Mouse (Mus musculus) lung, embryonic 14.5 days (tissue): Measurements from ENCODE around the gene Cacng8. TPM values are rescaled to one million over a fixed set of nuclear protein-coding genes. Genes with fewer than 3 reads are reported as not detected.
A peak's percentile ranks its signal among the peaks of the same experiment; 100 is the strongest.

Experiments
- ATAC-seq: fragments of 200-750 bp; cut with Nextera tagmentation; 2 replicates; pipeline ENCODE4 v1.8.0; 2017; ENCODE audit warnings: mild to moderate bottlenecking, moderate TSS enrichment, moderate library complexity; ENCODE audit not compliant: insufficient read depth
- DNase-seq: peaks from one replicate; pipeline ENCODE4 v3.0.0-alpha.2; 2015
- H3K27ac ChIP-seq: fragments of 300-500 bp; sonication (generic); 2 replicates; pipeline ENCODE4 v1.5.1; 2014; ENCODE audit warnings: low read depth, mild to moderate bottlenecking, moderate library complexity
- H3K27me3 ChIP-seq: fragments of 300-500 bp; sonication (generic); 2 replicates; pipeline ENCODE4 v1.6.1; 2014; ENCODE audit warnings: low read length, control low read depth; ENCODE audit not compliant: insufficient read depth
- H3K36me3 ChIP-seq: fragments of 300-500 bp; sonication (generic); 2 replicates; pipeline ENCODE4 v1.6.1; 2014; ENCODE audit warnings: control low read depth; ENCODE audit not compliant: insufficient read depth
- H3K4me1 ChIP-seq: fragments of 300-500 bp; sonication (generic); 2 replicates; pipeline ENCODE4 v1.6.1; 2014; ENCODE audit warnings: antibody characterized with exemption, control low read depth; ENCODE audit not compliant: insufficient read depth
- H3K4me2 ChIP-seq: fragments of 300-500 bp; sonication (generic); 2 replicates; pipeline ENCODE4 v1.6.1; 2014; ENCODE audit warnings: mild to moderate bottlenecking
- H3K4me3 ChIP-seq: fragments of 300-500 bp; sonication (generic); 2 replicates; pipeline ENCODE4 v1.5.1; 2014; ENCODE audit warnings: low read depth, low read length
- H3K9ac ChIP-seq: fragments of 300-500 bp; sonication (generic); 2 replicates; pipeline ENCODE4 v1.6.1; 2014
- H3K9me3 ChIP-seq: fragments of 300-500 bp; sonication (generic); 2 replicates; pipeline ENCODE4 v1.6.1; 2016; ENCODE audit warnings: low read depth, low read length, control low read depth
- CTCF ChIP-seq: IDR thresholded peaks from 2 replicates; pipeline ENCODE4 v1.5.1; 2016; ENCODE audit warnings: antibody characterized with exemption, low read depth
- WGBS: fragments of 180-500 bp; shearing (Covaris S2); extraction: QIAGEN DNeasy Blood & Tissue Kit; methylation state at CpG from one replicate; pipeline ENCODE4 v1.1.7; 2014; 5-methylcytosine and 5-hydroxymethylcytosine counted together
- polyA plus RNA-seq: library from polyadenylated mRNA; unstranded; fragments of >200 nt; fragmentation: Nextera tagmentation; extraction: Ambion mirVana; gene quantifications from 2 replicates; pipeline ENCODE4 v1.2.1, GENCODE M21; 2014

Cacng8 gene
- polyA plus RNA-seq, 1 experiment from 2014 or later: 4.8 TPM

DNA sequence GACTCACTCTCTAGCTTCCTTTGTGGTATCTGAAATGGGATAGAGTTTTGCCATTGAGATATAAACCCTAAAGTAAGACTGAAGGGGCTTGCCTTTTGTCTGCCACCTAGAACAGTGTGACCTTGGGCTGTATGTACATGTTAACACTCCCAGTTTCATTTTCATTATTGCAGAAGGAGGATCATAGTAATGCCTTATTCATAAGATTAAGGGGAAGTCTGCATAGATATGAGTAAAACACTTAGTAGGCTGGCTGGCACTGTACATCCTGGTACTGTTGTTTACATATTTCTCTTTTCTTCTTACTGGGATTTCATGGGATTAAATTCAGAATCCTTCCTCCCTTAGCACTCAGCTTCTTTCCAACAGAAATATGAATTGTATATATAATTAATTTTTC is 9.5 kb downstream of the Cacng8 start:
- no peaks in the 10 kb centered on the region for H3K4me1 ChIP-seq
- no peaks in the 10 kb centered on the region for H3K36me3 ChIP-seq
- no peak for DNase-seq
- no peak overlapping the region for H3K4me3 ChIP-seq
- no peak for ATAC-seq
- H3K27me3 ChIP-seq: no peaks in the 10 kb centered on the region
- no peaks in the 10 kb centered on the region for H3K9me3 ChIP-seq
- no peak for TF ChIP-seq CTCF
- no peak overlapping the region for H3K9ac ChIP-seq
- H3K27ac ChIP-seq: no peak overlapping the region
- no peak overlapping the region for H3K4me2 ChIP-seq

DNA sequence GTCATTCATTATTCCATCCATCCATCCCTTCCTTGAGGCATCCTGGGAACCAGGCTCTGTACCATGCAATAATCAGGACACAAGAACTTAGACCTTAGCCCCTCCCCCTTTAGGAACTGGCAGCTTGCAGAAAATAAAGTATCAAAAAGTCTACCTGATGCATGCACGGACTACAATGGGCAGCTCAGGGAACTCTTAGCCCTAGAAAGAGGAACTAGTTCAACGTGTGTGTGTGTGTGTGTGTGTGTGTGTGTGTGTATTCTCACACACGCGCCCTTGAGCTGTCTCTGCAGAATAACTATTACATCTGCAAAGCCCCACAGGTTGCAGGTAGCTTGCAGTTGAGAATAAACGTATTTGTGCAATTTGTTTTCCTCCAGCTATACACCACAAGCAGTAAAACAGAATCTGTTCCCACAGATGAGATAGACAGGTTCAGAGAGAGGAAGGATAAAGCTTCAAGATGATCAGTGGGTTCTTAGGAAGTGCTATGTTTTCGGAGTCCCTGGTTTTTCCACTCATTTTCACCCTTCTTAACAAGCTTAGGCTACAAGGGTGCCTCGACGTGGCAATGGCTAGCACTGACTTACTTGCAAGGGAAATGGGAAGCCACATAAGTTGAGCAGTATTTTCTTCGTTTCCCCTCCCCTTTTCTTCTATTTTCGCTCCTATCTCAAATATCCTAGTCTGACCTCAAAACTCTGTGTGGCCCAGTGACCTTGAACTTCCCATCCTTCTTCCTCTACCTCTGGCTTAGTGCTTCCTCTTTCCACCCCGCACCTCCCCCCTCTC is 19.4 kb downstream of the Cacng8 start:
- Histone ChIP-seq H3K4me2 (no peak overlapping the region), H3K9me3 (no peaks in the 10 kb centered on the region), H3K4me3 (no peak overlapping the region), H3K9ac (no peak overlapping the region), H3K27ac (no peak overlapping the region), H3K36me3 (no peaks in the 10 kb centered on the region), H3K4me1 (no peaks in the 10 kb centered on the region), H3K27me3 (peaks cover 37% of the 10 kb centered on the region)
- ATAC-seq: no peak
- DNase-seq: no peak
- WGBS: 57% methylated on average over 11 of the region's 11 CpGs
- TF ChIP-seq CTCF: no peak

GRCm38 (mm10) chr7:3411160-3411941 is 20.9 kb downstream of the Cacng8 start:
- Histone ChIP-seq H3K27me3 (peaks cover 50% of the 10 kb centered on the region), H3K27ac (no peak overlapping the region), H3K36me3 (no peaks in the 10 kb centered on the region), H3K4me1 (no peaks in the 10 kb centered on the region), H3K9ac (peak overlapping the region; percentile 32; the same call in 1 of the 2 replicates), H3K9me3 (no peaks in the 10 kb centered on the region), H3K4me3 (peak overlapping the region; percentile 38), H3K4me2 (peak overlapping the region; percentile 72)
- WGBS: 1% methylated on average over 33 of the region's 33 CpGs
- peak; percentile 95 for ATAC-seq
- TF ChIP-seq CTCF: no peak
- DNase-seq: peak; percentile 86

DNA sequence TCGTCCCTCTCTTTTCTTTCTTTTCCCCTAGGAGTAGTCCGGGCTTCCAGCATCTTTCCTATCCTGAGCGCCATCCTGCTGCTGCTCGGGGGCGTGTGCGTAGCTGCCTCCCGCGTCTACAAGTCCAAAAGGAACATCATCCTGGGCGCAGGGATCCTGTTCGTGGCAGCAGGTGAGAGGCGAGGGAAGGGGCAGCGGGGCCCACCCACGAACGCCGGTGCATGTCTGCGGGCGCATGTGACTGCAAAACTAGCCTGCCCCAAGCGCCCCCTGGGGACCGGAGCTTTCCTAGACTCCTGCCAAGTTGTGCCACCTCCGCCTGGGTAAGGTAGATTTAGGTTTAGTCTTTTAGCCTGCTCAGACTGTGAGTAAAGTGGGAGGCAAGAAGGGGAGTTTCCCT is 21.6 kb downstream of the Cacng8 start:
- WGBS: 2% methylated on average over 20 of the region's 20 CpGs
- H3K9me3 ChIP-seq: no peaks in the 10 kb centered on the region
- DNase-seq (peak; percentile 56), ATAC-seq (no peak)
- H3K4me1 ChIP-seq: no peaks in the 10 kb centered on the region
- no peaks in the 10 kb centered on the region for H3K36me3 ChIP-seq
- TF ChIP-seq CTCF: peak; percentile 51
- H3K4me2 ChIP-seq: peak overlapping the region; percentile 72
- H3K9ac ChIP-seq: 0 out of 2 replicates have a peak overlapping the region, but pooled peaks have one; percentile 18
- peaks cover 56% of the 10 kb centered on the region for H3K27me3 ChIP-seq
- peak overlapping the region; percentile 38 for H3K4me3 ChIP-seq
- no peak overlapping the region for H3K27ac ChIP-seq

DNA sequence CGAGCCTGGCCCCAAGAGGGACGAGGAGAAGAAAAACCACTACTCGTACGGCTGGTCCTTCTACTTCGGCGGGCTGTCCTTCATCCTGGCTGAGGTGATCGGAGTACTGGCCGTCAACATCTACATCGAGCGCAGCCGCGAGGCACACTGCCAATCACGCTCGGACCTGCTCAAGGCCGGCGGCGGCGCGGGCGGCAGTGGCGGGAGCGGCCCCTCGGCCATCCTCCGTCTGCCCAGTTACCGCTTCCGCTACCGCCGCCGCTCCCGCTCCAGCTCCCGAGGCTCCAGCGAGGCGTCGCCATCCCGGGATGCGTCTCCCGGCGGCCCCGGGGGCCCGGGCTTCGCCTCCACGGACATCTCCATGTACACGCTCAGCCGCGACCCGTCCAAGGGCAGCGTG is 24.4 kb downstream of the Cacng8 start:
- H3K36me3 ChIP-seq: no peaks in the 10 kb centered on the region
- 0% methylated on average over 43 of the region's 47 CpGs for WGBS
- DNase-seq (peak; percentile 67), ATAC-seq (no peak)
- no peaks in the 10 kb centered on the region for H3K4me1 ChIP-seq
- peaks cover 64% of the 10 kb centered on the region for H3K27me3 ChIP-seq
- peak overlapping the region; percentile 60 for H3K9ac ChIP-seq
- peak overlapping the region; percentile 52 for H3K4me3 ChIP-seq
- no peak overlapping the region for H3K27ac ChIP-seq
- no peaks in the 10 kb centered on the region for H3K9me3 ChIP-seq
- peak overlapping the region; percentile 96 for H3K4me2 ChIP-seq
- TF ChIP-seq CTCF: no peak

GRCm38 (mm10) chr7:3415378-3415777 is 24.9 kb downstream of the Cacng8 start:
- H3K27me3 ChIP-seq: peaks cover 65% of the 10 kb centered on the region
- peak overlapping the region; percentile 60 for H3K9ac ChIP-seq
- H3K36me3 ChIP-seq: no peaks in the 10 kb centered on the region
- ATAC-seq: peak; percentile 22
- H3K4me2 ChIP-seq: peak overlapping the region; percentile 96
- no peaks in the 10 kb centered on the region for H3K4me1 ChIP-seq
- no peak overlapping the region for H3K27ac ChIP-seq
- DNase-seq: peak; percentile 59
- peak overlapping the region; percentile 52 for H3K4me3 ChIP-seq
- no peaks in the 10 kb centered on the region for H3K9me3 ChIP-seq
- no peak for TF ChIP-seq CTCF
- WGBS: under 1% methylated on average over 41 of the region's 60 CpGs

- Histone ChIP-seq H3K4me1 (no peaks in the 10 kb centered on the region), H3K27me3 (peaks cover 71% of the 10 kb centered on the region), H3K27ac (no peak overlapping the region), H3K9ac (no peak overlapping the region), H3K36me3 (no peaks in the 10 kb centered on the region), H3K4me3 (no peak overlapping the region), H3K4me2 (no peak overlapping the region), H3K9me3 (no peaks in the 10 kb centered on the region)
- no peak for TF ChIP-seq CTCF
- WGBS: 34% methylated on average over 6 of the region's 6 CpGs
- ATAC-seq (no peak), DNase-seq (no peak)
Measured at GRCm38 (mm10) chr7:3419941-3420340, 29.5 kb downstream of the Cacng8 start.
